Mouse (Mus musculus) limb, embryonic 14.5 days (tissue): ENCODE measurements around the gene Amh. TPM values are rescaled to one million over a fixed set of nuclear protein-coding genes. Genes with fewer than 3 reads are reported as not detected.

Source experiments
- ATAC-seq: fragments of 200-750 bp; cut with Nextera tagmentation; 2 replicates; pipeline ENCODE4 v1.8.0; 2017; ENCODE audit warnings: low read depth, moderate number of reproducible peaks, moderate TSS enrichment; ENCODE audit not compliant: low FRiP score
- DNase-seq: peaks from one replicate; pipeline ENCODE4 v3.0.0-alpha.2; 2015; ENCODE audit warnings: low spot score
- H3K27ac ChIP-seq: fragments of 300-500 bp; sonication (generic); replicated peaks from 2 replicates; pipeline ENCODE4 v1.5.1; 2014; ENCODE audit warnings: low read depth, mild to moderate bottlenecking, low read length, moderate library complexity, mixed read lengths
- H3K27me3 ChIP-seq: fragments of 300-500 bp; sonication (generic); 2 replicates; pipeline ENCODE4 v1.6.1; 2014; ENCODE audit warnings: low read length, mixed read lengths; ENCODE audit not compliant: control insufficient read depth, insufficient read depth
- H3K36me3 ChIP-seq: fragments of 300-500 bp; sonication (generic); 2 replicates; pipeline ENCODE4 v1.6.1; 2014; ENCODE audit warnings: mild to moderate bottlenecking, low read length, moderate library complexity, mixed read lengths; ENCODE audit not compliant: control insufficient read depth, insufficient read depth
- H3K4me1 ChIP-seq: fragments of 300-500 bp; sonication (generic); 2 replicates; pipeline ENCODE4 v1.6.1; 2014; ENCODE audit warnings: antibody characterized with exemption, low read length, mixed read lengths; ENCODE audit not compliant: control insufficient read depth, insufficient read depth
- H3K4me2 ChIP-seq: fragments of 300-500 bp; sonication (generic); replicated peaks from 2 replicates; pipeline ENCODE4 v1.6.1; 2014; ENCODE audit warnings: low read depth, mild to moderate bottlenecking, low read length, moderate library complexity; ENCODE audit not compliant: severe bottlenecking
- H3K4me3 ChIP-seq: fragments of 300-500 bp; sonication (generic); replicated peaks from 2 replicates; pipeline ENCODE4 v1.5.1; 2014; ENCODE audit warnings: low read length
- H3K9ac ChIP-seq: fragments of 300-500 bp; sonication (generic); 2 replicates; pipeline ENCODE4 v1.6.1; 2014; ENCODE audit warnings: mild to moderate bottlenecking, low read depth, low read length, moderate library complexity; ENCODE audit not compliant: severe bottlenecking
- H3K9me3 ChIP-seq: fragments of 300-500 bp; sonication (generic); 2 replicates; pipeline ENCODE4 v1.6.1; 2016; ENCODE audit warnings: low read length; ENCODE audit not compliant: control insufficient read depth
- POLR2A ChIP-seq: fragments of 200-500 bp; IDR thresholded peaks from 2 replicates; pipeline ENCODE4 v1.8.0; 2012; ENCODE audit warnings: inconsistent platforms, mild to moderate bottlenecking, moderate library complexity, borderline replicate concordance; ENCODE audit not compliant: insufficient read depth, insufficient read length; ENCODE audit errors: extremely low read depth
- WGBS: fragments of 180-500 bp; shearing (Covaris S2); extraction: QIAGEN DNeasy Blood & Tissue Kit; methylation state at CpG from one replicate; pipeline ENCODE4 v1.1.7; 2014; 5-methylcytosine and 5-hydroxymethylcytosine counted together
- polyA plus RNA-seq, 2 experiments: library from polyadenylated mRNA; depleted of rRNA in 1 of 2; stranded (reverse) in 1 of 2; unstranded in 1 of 2; fragments of >200 nt; fragmentation: Nextera tagmentation in 1 of 2; extraction: Ambion mirVana in 1 of 2; gene quantifications; 2 replicates each; pipeline versions ENCODE4 v1.2.1 to v1.2.3; 2012 to 2014

Amh gene
- polyA plus RNA-seq, 2 experiments: 1.0 TPM; not detected in 1

GRCm38 (mm10) chr10:80798150-80799006 lies 6.7 kb upstream of the Amh start, which contains the start of the genes Sf3a2 and Plekhj1:
Gene Sf3a2, plus strand, starts transcription at chr10:80798198.
Gene Plekhj1, minus strand, starts transcription at chr10:80798626.
- Histone ChIP-seq H3K4me3 (peak within 1 kb of the TSS; percentile 94), H3K9me3 (no peaks in the 10 kb centered on the region), H3K4me2 (peak within 1 kb of the TSS; percentile 77), H3K4me1 (peaks cover 8% of the 10 kb centered on the region), H3K27me3 (no peaks in the 10 kb centered on the region), H3K27ac (peak within 1 kb of the TSS; percentile 95), H3K36me3 (peaks cover 69% of the 10 kb centered on the region), H3K9ac (peak within 1 kb of the TSS; percentile 97)
- WGBS: 1% methylated on average over 86 of the region's 104 CpGs
- DNase-seq (peak; percentile 97), ATAC-seq (peak; percentile 91)
- peak; percentile 94; the same call in 1 of the 2 replicates for TF ChIP-seq POLR2A

- no peaks in the 10 kb centered on the region for H3K27me3 ChIP-seq
- peak overlapping the region; percentile 95 for H3K27ac ChIP-seq
- 2% methylated on average over 18 of the region's 18 CpGs for WGBS
- peaks cover 8% of the 10 kb centered on the region for H3K4me1 ChIP-seq
- peak overlapping the region; percentile 97 for H3K9ac ChIP-seq
- TF ChIP-seq POLR2A: no peak
- ATAC-seq (no peak), DNase-seq (no peak)
- peak overlapping the region; percentile 77 for H3K4me2 ChIP-seq
- peak overlapping the region; percentile 94 for H3K4me3 ChIP-seq
- peaks cover 69% of the 10 kb centered on the region for H3K36me3 ChIP-seq
- no peaks in the 10 kb centered on the region for H3K9me3 ChIP-seq
Measured at GRCm38 (mm10) chr10:80799070-80799566, 5.9 kb upstream of the Amh start.

- peaks cover 52% of the 10 kb centered on the region for H3K36me3 ChIP-seq
- peaks cover 13% of the 10 kb centered on the region; the same call in 1 of the 2 replicates for H3K4me1 ChIP-seq
- H3K27me3 ChIP-seq: no peaks in the 10 kb centered on the region
- TF ChIP-seq POLR2A: no peak
- ATAC-seq: no peak
- H3K4me3 ChIP-seq: no peak overlapping the region
- no peak overlapping the region for H3K4me2 ChIP-seq
- no peak overlapping the region for H3K27ac ChIP-seq
- 90% methylated on average over 7 of the region's 10 CpGs for WGBS
- DNase-seq: no peak
- no peak overlapping the region for H3K9ac ChIP-seq
- H3K9me3 ChIP-seq: no peaks in the 10 kb centered on the region
Measured at GRCm38 (mm10) chr10:80802204-80802912, 2.7 kb upstream of the Amh start.

GRCm38 (mm10) chr10:80802996-80803395 lies 2.0 kb upstream of the Amh start:
- Histone ChIP-seq H3K4me1 (peaks cover 17% of the 10 kb centered on the region; the same call in 1 of the 2 replicates), H3K36me3 (peaks cover 52% of the 10 kb centered on the region), H3K4me2 (no peak overlapping the region), H3K4me3 (no peak overlapping the region), H3K9ac (no peak overlapping the region), H3K9me3 (no peaks in the 10 kb centered on the region), H3K27ac (no peak overlapping the region), H3K27me3 (peaks cover 3% of the 10 kb centered on the region; the same call in 1 of the 2 replicates)
- ATAC-seq (no peak), DNase-seq (no peak)
- TF ChIP-seq POLR2A: no peak
- WGBS: 85% methylated on average over 3 of the region's 3 CpGs

GRCm38 (mm10) chr10:80804340-80804739 lies 703 bp upstream of the Amh start:
- Histone ChIP-seq H3K4me2 (no peak overlapping the region), H3K9ac (no peak overlapping the region), H3K4me3 (no peak overlapping the region), H3K4me1 (peaks cover 28% of the 10 kb centered on the region), H3K36me3 (peaks cover 52% of the 10 kb centered on the region), H3K27ac (no peak overlapping the region), H3K27me3 (peaks cover 17% of the 10 kb centered on the region), H3K9me3 (no peaks in the 10 kb centered on the region)
- no peak for TF ChIP-seq POLR2A
- ATAC-seq (no peak), DNase-seq (no peak)
- WGBS: 94% methylated on average over 2 of the region's 2 CpGs
